Mouse (Mus musculus): ENCODE results near the gene Fosl1.

DNA sequence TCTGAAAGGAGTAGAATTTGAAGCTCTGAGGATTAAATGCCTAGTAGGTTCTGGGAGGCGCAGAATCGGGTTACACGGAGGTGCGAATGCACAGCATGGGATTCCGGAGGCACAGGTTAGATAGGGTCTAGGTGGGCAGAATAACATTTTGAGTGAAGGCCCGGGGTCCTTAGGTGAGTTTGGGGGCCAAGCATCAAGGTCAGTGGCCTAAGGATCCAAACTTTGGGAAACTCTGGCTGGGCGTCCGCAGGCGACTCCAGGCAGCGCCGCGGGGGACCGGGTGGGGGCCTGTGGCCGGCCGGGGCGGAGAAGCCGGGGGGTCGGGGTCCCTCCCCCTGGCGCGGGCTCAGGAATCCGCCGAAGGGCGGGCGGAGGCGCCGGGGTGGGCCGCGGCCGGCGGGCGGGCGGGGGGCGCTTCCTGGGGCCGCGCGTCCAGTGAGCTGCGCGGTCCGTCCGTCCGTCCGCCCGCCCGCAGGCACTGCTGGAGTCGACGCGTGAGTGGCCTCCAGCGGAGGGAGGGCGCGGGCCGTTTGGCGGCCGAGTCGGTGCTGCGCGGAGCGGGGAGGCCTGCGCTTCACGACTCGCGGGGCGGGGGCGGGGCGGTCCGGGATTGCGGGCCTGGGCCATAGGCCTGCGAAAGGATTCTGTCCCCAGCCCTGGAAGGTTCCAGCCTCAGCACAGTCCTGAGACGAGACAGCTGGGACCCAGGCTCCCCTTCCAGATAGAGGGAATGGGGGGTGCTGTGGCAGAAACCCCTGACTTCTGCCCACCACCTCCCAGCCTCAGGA lies 27.1 kb downstream of the Fosl1 start:
- TF ChIP-seq CTCF (IDR thresholded peaks at IDR 0.05; ENCODE audit: insufficient read depth, low read depth, low read length) (no peak), POLR2A (IDR thresholded peaks at IDR 0.05; ENCODE audit: insufficient read depth, low read depth, low read length) (no peak)

Measured in olfactory bulb, adult 2 months (tissue).